Mouse (Mus musculus): ENCODE measurements at regions not wholly inside any gene's neighbourhood (a gene's known extent, or its start where the extent isn't known, plus 50 kb on each side); places are given as distances from the start of the nearest gene placed in this dataset.
A peak's percentile ranks its signal among the peaks of the same experiment; 100 is the strongest.
"Not testable (repeated sequence)": the region's sequence is repeated elsewhere in the genome, so short reads cannot be mapped to it uniquely, and the experiment has no call there.

- DNase-seq (ENCODE audit: low read depth, low spot score): no peak
Measured at GRCm38 (mm10) chr2:75781781-75782211, 50.2 kb upstream of the Agps start.

- peak; percentile 33 for DNase-seq (ENCODE audit: low read depth, low spot score)
Measured at GRCm38 (mm10) chr2:75781078-75781477, 50.9 kb upstream of the Agps start.

GRCm38 (mm10) chr2:75778628-75779027 lies 53.3 kb upstream of the Agps start:
- not testable (repeated sequence) for DNase-seq (ENCODE audit: low read depth, low spot score)

GRCm38 (mm10) chr2:75777040-75777451 lies 54.9 kb upstream of the Agps start:
- DNase-seq (ENCODE audit: low read depth, low spot score): no peak

- DNase-seq (ENCODE audit: low read depth, low spot score): no peak
Measured at GRCm38 (mm10) chr2:75776533-75776932, 55.4 kb upstream of the Agps start.

- no peak for DNase-seq (ENCODE audit: low read depth, low spot score)
Measured at GRCm38 (mm10) chr2:75775217-75775616, 56.8 kb upstream of the Agps start.

DNA sequence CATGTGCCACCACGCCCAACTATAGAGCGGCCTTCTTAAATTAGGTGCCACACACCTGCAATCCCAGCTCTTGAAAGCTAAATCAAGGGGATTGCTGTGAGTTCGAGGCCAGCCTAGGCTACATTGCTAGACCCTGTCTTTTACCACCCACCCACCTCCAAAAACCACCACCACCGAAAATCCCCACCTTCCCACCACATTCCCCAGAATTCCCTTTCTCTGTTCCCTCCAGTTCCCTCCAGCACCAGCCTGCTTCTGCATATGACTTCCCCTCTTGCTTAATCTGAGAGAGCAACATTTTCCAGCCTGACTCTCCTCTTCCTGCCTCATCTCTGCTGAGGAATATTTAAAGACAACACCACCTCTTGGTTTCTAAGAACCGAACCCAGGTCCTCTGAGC lies 58.5 kb upstream of the Agps start:
- no peak for DNase-seq (ENCODE audit: low read depth, low spot score)

GRCm38 (mm10) chr2:75772251-75772956 lies 59.6 kb upstream of the Agps start:
- no peak for DNase-seq (ENCODE audit: low read depth, low spot score)

DNA sequence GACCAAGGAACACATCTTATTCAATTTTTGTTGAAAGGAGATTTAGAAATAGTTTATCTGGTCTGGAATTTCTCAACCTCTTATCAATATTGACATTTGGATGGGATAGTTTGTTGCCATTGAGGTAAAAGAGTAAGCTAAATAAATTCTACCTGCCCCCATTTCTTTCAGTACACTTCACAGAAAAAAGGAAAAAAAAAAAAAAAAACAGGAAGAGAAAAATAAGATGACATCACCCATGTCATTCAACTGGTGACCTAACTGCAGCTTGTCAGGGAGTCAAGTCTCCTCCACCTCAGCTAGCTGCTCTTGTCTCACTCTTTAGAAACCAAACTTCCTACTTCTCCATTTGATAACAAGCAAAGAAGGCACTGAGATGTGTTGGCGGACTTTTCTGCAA lies 61.3 kb upstream of the Agps start:
- no peak for DNase-seq (ENCODE audit: low read depth, low spot score)

DNA sequence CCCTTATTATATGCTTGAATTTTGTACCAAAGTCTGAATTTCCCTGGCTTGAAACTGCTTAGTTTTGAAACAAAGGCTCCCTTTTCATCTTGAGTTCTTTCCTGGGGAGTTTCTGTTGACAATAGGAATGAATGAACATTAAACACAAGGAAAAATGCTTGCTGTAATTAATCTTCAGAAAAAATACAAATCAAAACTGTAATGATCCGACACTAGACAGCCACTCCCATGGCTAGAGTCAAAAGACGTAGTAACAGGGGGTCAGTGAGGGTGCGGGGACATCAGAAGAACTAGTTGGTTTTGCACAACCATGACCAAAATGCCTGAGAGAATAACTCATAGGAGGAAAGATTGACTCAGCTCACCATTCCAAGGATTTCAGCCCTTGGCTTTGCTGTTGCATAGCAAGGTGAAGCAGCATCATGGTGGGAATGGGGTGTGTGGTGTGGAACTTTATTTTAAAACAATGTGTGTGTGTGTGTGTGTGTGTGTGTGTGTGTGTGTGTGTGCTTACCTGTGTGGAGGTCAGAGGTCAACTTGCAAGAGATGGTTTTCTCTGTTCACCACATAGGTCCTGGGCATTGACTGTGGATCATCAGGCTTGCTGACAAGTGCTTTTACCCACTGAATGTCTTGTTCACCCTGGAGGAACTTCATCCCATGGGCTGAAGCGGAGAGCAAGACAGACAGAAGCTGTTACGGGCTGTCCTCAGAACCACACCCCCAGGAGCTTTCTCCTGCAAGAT lies 63.2 kb upstream of the Agps start:
- DNase-seq (ENCODE audit: low read depth, low spot score): no peak

DNA sequence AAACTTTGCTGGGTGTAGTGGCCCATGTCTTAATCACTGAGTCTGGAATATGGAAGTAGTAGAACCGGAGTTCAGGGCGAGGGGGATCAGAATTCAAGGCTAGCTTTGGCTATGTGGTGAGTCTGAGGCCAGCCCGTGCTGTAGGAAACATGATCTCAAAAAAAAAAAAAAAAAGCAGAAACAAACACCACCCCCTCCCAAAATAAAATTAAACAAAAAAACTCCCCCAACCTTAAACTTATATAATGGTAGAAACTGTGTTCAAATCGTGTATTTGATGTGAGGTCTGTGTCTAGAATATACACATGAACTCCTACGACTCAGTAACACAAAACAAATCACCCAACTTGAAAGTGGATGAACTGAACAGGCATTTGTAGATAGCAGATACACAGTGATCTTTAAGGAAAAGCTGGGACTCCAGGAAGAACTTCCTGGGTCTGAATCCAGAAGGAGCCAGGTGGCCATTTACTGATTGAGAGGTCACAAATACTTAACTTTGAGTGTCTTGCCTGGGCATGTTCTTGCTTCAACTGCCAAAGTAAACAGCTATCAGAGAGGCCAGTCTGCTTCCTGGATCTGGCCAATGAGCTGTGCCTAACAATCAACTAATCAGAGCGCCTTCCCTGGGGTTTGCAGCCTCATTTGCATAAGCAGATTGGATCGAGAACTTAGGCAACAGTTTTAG lies 63.6 kb upstream of the Nfe2l2 start:
- peak; percentile 8 for DNase-seq (ENCODE audit: low read depth, low spot score)

- DNase-seq (ENCODE audit: low read depth, low spot score): no peak
Measured at GRCm38 (mm10) chr2:75765403-75765802, 61.0 kb upstream of the Nfe2l2 start.

DNA sequence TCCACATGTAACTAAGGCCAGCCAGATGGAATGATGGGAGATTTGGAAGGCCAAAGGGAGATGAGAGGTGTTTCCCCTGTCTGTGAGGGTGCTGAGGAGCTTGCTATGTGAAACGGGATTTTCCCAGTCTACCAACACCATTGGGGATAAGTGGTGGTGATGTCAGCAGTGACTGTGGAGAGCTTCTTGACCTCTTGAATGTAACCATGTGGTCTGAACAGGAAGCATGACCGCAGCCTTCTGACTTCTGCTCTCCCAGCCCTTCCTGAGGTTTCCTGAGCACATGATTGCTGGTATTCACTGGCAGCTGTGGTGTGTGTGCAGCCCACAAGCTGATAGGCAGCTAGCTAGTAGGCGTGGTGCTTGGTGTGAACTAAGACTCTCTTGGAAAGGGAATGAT lies 58.8 kb upstream of the Nfe2l2 start:
- no peak for DNase-seq (ENCODE audit: low read depth, low spot score)

DNA sequence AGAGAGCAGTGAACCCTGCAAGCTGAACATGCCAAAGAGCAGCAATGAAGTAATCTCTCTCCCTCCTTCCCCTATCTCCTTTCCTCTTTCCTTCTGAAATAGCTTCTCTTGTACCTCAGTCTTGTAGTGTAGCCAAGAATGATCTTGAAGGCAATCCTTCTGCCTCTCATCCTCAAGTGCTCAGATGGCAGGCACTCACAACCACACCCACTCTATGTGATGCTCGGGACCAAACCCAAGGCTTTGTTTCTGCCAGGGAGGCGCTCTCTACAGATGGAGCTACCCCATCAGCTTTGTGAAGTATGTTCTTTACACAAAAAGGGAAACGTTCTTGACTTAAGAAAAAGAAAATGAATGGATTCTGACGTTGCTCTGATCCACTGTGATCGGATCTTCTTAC lies 57.6 kb upstream of the Nfe2l2 start:
- no peak for DNase-seq (ENCODE audit: low read depth, low spot score)

- no peak for DNase-seq (ENCODE audit: low read depth, low spot score)
Measured at GRCm38 (mm10) chr2:75761626-75762025, 57.2 kb upstream of the Nfe2l2 start.

DNA sequence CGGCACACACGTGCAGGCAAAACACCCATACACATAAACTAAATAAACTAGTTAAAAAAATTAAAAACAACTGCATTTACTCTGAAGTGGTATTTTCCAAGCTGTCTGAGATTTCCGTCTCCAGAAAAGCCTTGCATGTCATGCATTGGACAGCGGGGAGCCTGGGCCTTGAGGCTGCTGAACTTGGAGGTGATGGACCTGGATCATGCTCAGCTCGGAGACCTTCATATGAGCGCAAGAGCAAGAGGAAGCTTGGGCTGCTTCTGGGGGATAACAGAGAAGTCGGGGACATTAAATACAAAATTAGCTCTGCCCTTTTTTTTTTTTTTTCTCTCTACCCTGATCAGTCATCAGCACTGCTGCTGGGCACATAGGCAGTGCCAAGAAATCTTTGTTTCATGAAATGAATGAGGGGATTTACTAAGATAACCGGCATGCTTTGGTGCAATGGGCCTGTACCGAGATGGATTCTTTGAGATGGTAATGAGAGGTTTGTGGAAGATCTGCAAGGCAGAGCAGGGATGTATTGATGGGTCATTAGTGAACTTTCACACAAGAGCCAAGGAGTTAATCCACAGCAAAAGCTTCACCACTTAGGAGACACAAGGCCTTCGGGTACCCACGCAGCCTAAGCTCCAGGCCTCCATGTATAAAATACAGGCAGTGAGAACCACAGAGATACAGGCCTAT lies 54.9 kb upstream of the Nfe2l2 start:
- no peak for DNase-seq (ENCODE audit: low read depth, low spot score)

DNA sequence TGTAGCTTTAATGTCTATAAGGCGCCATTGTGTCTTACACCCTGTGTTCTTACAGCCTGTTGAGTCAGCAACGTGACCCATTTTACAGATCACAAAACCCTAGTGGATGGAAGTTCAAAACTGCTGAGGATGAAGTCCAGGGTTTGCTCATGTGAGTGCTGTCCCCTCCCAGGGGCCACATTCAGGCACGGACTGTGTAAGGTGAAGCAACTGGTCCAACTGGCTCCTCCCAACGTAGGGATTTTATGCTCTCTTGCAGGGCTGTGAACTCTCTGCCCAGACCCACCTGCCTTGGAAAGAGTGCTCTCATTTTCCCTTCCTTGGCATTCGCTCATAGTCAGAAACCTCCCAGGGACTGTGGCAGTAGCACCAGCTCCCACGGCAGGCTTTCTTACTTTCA lies 53.8 kb upstream of the Nfe2l2 start:
- no peak for DNase-seq (ENCODE audit: low read depth, low spot score)

GRCm38 (mm10) chr2:75756704-75757638 lies 52.5 kb upstream of the Nfe2l2 start:
- no peak for DNase-seq (ENCODE audit: low read depth, low spot score)

- DNase-seq (ENCODE audit: low read depth, low spot score): no peak
Measured at GRCm38 (mm10) chr2:75754606-75755005, 50.2 kb upstream of the Nfe2l2 start.
